Mouse (Mus musculus): Measurements from ENCODE around the gene Scarb1. TPM values are rescaled to one million over a fixed set of nuclear protein-coding genes. Genes with fewer than 3 reads are reported as not detected.
"Not testable (repeated sequence)": the region's sequence is repeated elsewhere in the genome, so short reads cannot be mapped to it uniquely, and the experiment has no call there.

Gene Scarb1
- 76.0 and 93.6 TPM in 2 replicates for polyA plus RNA-seq (2012; rRNA removed)

DNA sequence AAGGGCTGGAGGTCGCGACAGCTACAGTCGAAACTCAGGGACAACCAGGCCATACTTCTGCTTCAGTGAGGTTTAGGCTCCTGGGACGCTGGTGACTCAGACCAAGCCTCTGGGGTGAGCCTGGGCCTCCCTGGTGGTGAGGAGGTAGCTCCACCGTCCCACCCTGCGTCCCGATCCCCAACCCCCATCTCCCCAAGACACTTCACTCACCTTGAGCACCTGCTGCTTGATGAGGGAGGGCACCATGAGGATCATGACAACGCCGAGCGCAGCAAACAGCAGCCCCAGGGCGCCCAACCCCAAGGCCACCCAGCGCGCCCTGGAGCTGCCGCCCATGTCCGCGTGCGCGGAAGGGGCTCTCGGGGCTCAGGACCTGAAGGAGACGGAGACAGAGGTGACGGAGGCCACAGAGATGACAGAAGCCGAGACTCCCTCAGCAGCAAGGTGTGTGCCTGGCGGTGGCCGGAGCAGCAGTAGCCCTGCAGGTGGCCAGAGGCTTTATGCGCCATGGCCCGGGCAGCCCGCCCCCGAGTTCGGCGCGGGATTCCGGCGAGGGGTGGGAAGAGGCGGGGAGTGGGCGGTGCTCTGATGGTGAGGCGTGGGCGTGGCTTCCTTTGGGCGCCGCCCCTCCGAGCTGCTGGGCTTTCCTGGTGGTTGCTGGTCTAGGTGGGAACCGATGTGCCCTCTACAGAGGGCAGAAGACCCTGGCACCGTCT, at the start of gene Scarb1:
TSS of gene Scarb1 (minus strand) at position 548 of the 716 bp plus-strand sequence.
- Histone ChIP-seq H3K4me1 (ENCODE audit: control insufficient read depth, insufficient read depth, insufficient read length) (peaks cover 7% of the 10 kb centered on the region; the same call in 1 of the 2 replicates), H3K36me3 (ENCODE audit: control insufficient read depth, insufficient read depth, low read length) (no peaks in the 10 kb centered on the region), H3K4me3 (ENCODE audit: extremely low read depth, insufficient read depth, insufficient read length) (peak within 1 kb of the TSS; percentile 89), H3K27me3 (ENCODE audit: control insufficient read depth, insufficient read depth, low read length) (no peaks in the 10 kb centered on the region), H3K27ac (ENCODE audit: insufficient read depth, low read length) (peak within 1 kb of the TSS; percentile 12)
- TF ChIP-seq POLR2A (IDR thresholded peaks at IDR 0.05; ENCODE audit: low read depth, low read length) (peak; percentile 61), CTCF (IDR thresholded peaks at IDR 0.05; ENCODE audit: extremely low read depth, insufficient read depth, insufficient read length, insufficient replicate concordance) (no peak)
- WGBS = under 1% methylated on average over 42 of the region's 42 CpGs
- DNase-seq (ENCODE audit: low read depth in 1 of 2, low spot score in 2 of 2) = peak; percentile 48 to 85

DNA sequence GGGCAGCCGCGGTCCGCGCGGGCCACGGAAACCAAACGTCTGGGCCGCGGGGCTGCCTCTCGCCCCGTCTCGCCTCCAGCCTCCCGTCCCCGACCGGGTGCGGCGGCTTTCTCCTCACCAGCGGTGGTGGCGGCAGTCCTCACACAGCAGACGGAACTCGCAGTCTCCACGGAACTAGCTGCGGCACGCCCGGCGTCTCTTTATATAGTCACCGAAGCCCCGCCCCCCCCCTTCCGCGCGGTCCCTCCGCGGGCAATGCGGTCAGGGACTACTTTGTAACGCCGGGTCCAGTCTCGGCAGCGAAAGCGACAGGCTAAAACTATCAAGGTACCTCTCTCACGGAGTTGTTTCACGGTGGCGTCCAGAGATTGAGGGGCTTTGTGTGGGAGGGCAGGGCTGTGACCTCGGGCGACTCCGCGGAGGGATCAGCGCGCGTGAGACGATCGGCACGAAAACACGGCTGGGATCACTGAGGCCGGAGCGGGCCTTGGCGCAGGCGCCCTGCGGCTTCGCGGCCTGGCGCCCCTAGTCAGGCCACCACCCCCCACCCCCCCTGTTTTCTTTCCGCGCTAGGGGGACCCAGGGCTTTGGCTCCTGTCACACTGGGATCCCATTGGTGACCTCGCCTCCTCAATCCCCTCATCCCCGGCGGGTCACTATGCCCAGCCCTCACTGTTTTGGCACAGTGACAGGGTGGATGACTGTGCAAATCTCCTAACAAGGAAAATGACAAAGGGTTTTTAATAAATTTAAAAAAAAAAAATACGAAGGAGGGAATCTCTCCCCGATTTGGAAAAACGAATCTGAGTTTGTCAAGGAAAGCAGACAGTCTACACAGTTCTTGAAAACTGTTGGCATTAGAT, 48.9 kb upstream of the Scarb1 start, which contains the start of gene Ubc:
TSS of gene Ubc (minus strand) at position 624 of the 863 bp plus-strand sequence.
- Histone ChIP-seq H3K4me1 (ENCODE audit: control insufficient read depth, insufficient read depth, insufficient read length) (peaks cover 8% of the 10 kb centered on the region; the same call in 1 of the 2 replicates), H3K4me3 (ENCODE audit: extremely low read depth, insufficient read depth, insufficient read length) (peak within 1 kb of the TSS; percentile 93), H3K36me3 (ENCODE audit: control insufficient read depth, insufficient read depth, low read length) (peaks cover 14% of the 10 kb centered on the region), H3K27ac (ENCODE audit: insufficient read depth, low read length) (peak within 1 kb of the TSS; percentile 97), H3K27me3 (ENCODE audit: control insufficient read depth, insufficient read depth, low read length) (no peaks in the 10 kb centered on the region)
- peak; percentile 70 to 85 for DNase-seq (ENCODE audit: low read depth in 1 of 2, low spot score in 2 of 2)
- TF ChIP-seq POLR2A (IDR thresholded peaks at IDR 0.05; ENCODE audit: low read depth, low read length) (peak; percentile 100), CTCF (IDR thresholded peaks at IDR 0.05; ENCODE audit: extremely low read depth, insufficient read depth, insufficient read length, insufficient replicate concordance) (no peak)
- WGBS = under 1% methylated on average over 69 of the region's 69 CpGs

DNA sequence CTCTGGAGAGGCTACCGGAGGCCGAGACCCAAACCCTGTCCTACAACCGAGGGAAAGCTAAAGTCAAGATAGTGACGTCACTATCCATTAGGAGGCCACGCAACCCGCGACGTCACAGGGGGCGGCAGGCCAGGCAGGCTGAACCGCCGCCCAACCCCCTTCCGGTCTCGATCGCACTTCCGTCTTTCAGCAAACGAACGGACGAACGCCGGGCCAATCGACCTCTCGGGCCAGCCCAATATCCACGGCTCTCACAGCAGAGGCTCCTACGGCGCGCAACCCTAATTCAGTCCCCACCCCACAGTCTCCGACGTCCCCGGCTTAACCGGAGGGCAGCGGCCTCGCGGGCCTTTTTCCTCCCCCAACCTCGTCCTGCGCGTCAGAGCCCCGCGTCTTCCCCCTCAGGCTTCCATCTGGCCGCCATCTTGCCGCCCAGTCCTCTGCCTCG, 48.3 kb upstream of the Scarb1 start, which contains the start of gene Gm10382:
TSS of gene Gm10382 (plus strand) at position 192 of the 448 bp plus-strand sequence.
- 1% methylated on average over 41 of the region's 41 CpGs for WGBS
- peak; percentile 79 to 88 for DNase-seq (ENCODE audit: low read depth in 1 of 2, low spot score in 2 of 2)
- peak within 1 kb of the TSS; percentile 97 for H3K27ac ChIP-seq (ENCODE audit: insufficient read depth, low read length)
- H3K4me3 ChIP-seq (ENCODE audit: extremely low read depth, insufficient read depth, insufficient read length) = peak within 1 kb of the TSS; percentile 93
- H3K36me3 ChIP-seq (ENCODE audit: control insufficient read depth, insufficient read depth, low read length) = peaks cover 20% of the 10 kb centered on the region
- no peak for TF ChIP-seq CTCF (IDR thresholded peaks at IDR 0.05; ENCODE audit: extremely low read depth, insufficient read depth, insufficient read length, insufficient replicate concordance)
- TF ChIP-seq POLR2A (IDR thresholded peaks at IDR 0.05; ENCODE audit: low read depth, low read length) = peak; percentile 40
- H3K4me1 ChIP-seq (ENCODE audit: control insufficient read depth, insufficient read depth, insufficient read length) = peaks cover 8% of the 10 kb centered on the region; the same call in 1 of the 2 replicates
- H3K27me3 ChIP-seq (ENCODE audit: control insufficient read depth, insufficient read depth, low read length) = no peaks in the 10 kb centered on the region

DNA sequence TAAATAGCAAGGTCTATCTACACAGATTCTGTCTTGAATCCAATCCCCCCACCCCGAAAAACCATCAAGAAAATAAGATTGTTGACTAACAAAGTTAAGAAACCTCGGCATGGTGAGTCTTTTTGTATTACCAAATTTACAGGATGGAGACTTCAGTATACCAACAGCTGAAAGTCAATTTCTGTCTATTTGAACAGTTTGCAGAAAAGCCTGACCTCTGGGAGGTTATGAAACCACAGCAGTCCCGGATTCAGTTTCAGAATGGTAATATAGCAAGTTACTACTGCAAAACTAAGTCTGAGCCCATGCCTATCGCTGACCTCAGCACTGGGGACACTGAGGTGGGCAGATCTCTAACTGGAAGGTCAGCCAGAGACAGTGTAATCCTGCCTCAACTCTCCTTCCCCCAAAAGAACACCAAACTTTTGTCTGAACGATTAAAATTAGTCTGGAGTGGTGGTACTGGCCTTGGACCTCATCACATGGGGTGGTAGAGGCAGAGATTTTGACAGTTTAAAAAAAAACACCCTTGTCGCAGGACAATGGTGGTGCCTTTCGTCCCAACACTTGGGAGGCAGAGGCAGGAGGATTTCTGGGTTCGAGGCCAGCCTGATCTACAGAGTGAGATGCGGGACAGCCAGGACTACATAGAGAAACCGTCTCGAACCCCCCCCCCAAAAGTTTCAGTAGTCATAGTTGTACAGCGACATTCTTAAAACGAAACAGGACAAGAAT, 47.6 kb upstream of the Scarb1 start:
- Histone ChIP-seq H3K36me3 (ENCODE audit: control insufficient read depth, insufficient read depth, low read length) (peaks cover 20% of the 10 kb centered on the region), H3K4me3 (ENCODE audit: extremely low read depth, insufficient read depth, insufficient read length) (peak overlapping the region; percentile 93), H3K27me3 (ENCODE audit: control insufficient read depth, insufficient read depth, low read length) (no peaks in the 10 kb centered on the region), H3K27ac (ENCODE audit: insufficient read depth, low read length) (peak overlapping the region; percentile 97), H3K4me1 (ENCODE audit: control insufficient read depth, insufficient read depth, insufficient read length) (peaks cover 7% of the 10 kb centered on the region)
- WGBS = 8% methylated on average over 13 of the region's 13 CpGs
- DNase-seq (ENCODE audit: low read depth in 1 of 2, low spot score in 2 of 2) = no peak
- TF ChIP-seq POLR2A (IDR thresholded peaks at IDR 0.05; ENCODE audit: low read depth, low read length) (no peak), CTCF (IDR thresholded peaks at IDR 0.05; ENCODE audit: extremely low read depth, insufficient read depth, insufficient read length, insufficient replicate concordance) (no peak)

DNA sequence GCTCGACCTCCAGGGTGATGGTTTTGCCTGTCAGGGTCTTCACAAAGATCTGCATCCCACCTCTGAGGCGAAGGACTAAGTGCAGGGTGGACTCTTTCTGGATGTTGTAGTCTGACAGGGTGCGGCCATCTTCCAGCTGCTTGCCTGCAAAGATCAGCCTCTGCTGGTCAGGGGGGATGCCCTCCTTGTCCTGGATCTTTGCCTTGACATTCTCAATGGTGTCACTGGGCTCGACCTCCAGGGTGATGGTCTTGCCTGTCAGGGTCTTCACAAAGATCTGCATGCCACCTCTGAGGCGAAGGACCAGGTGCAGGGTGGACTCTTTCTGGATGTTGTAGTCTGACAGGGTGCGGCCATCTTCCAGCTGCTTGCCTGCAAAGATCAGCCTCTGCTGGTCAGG, 46.4 kb upstream of the Scarb1 start:
- not testable (repeated sequence) for H3K27me3 ChIP-seq (ENCODE audit: control insufficient read depth, insufficient read depth, low read length); DNase-seq (ENCODE audit: low read depth in 1 of 2, low spot score in 2 of 2); H3K4me3 ChIP-seq (ENCODE audit: extremely low read depth, insufficient read depth, insufficient read length); H3K27ac ChIP-seq (ENCODE audit: insufficient read depth, low read length); H3K4me1 ChIP-seq (ENCODE audit: control insufficient read depth, insufficient read depth, insufficient read length)
- 78% methylated on average over 5 of the region's 6 CpGs for WGBS
- peaks cover 20% of the 10 kb centered on the region for H3K36me3 ChIP-seq (ENCODE audit: control insufficient read depth, insufficient read depth, low read length)

DNA sequence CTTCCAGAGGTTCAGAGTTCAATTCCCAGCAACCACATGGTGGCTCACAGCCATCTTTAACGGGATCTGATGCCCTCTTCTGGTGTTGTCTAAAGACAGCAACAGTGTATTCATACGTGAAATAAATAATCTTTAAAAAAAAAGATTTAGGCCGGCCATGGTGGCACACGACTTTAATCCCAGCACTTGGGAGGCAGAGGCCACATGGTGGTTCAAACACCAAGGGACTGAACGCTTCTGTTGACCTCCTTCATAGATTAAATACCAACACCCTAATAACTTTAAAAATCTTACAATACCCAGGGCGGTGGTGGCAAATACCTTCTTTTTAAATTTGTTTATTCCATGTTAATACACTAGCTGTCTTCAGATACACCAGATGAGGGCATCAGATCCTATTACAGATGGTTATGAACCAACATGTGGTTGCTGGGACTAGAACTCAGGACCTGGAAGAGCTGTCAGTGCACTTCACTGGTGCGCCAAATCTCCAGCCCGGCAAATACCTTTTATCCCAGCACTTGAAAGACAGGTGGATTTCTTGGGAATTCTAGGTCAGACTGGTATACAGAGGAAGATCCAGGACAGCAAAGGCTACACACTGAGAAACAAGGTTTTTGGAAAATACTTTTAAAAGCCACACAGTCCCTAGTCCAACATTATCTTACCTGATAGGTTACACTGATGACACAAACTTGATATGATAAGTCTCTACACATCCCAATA, 44.5 kb upstream of the Scarb1 start:
- no peak overlapping the region for H3K27ac ChIP-seq (ENCODE audit: insufficient read depth, low read length)
- no peak overlapping the region for H3K4me3 ChIP-seq (ENCODE audit: extremely low read depth, insufficient read depth, insufficient read length)
- peaks cover 20% of the 10 kb centered on the region for H3K36me3 ChIP-seq (ENCODE audit: control insufficient read depth, insufficient read depth, low read length)
- no peaks in the 10 kb centered on the region for H3K27me3 ChIP-seq (ENCODE audit: control insufficient read depth, insufficient read depth, low read length)
- WGBS = 75% methylated on average over 8 of the region's 8 CpGs
- no peak for TF ChIP-seq POLR2A (IDR thresholded peaks at IDR 0.05; ENCODE audit: low read depth, low read length)
- TF ChIP-seq CTCF (IDR thresholded peaks at IDR 0.05; ENCODE audit: extremely low read depth, insufficient read depth, insufficient read length, insufficient replicate concordance) = no peak
- DNase-seq (ENCODE audit: low read depth in 1 of 2, low spot score in 2 of 2) = no peak
- H3K4me1 ChIP-seq (ENCODE audit: control insufficient read depth, insufficient read depth, insufficient read length) = peaks cover 3% of the 10 kb centered on the region; the same call in 1 of the 2 replicates

All from spleen, adult 2 months (tissue).